Mouse (Mus musculus) adrenal gland, adult 2 months (tissue): ENCODE results near the gene Fam216b. TPM values are rescaled to one million over a fixed set of nuclear protein-coding genes. Genes with fewer than 3 reads are reported as not detected.
A peak's percentile ranks its signal among the peaks of the same experiment; 100 is the strongest.

Source experiments
- DNase-seq: peaks from one replicate; pipeline ENCODE4 v3.0.0; 2021
- long read RNA-seq: library from polyadenylated mRNA; stranded (forward); transcript quantifications from one replicate; pipeline ENCODE4 v2.0.0, GENCODE M21; 2021
- polyA plus RNA-seq: library from polyadenylated mRNA; depleted of rRNA; stranded (reverse); fragments of >200 nt; gene quantifications from 2 replicates; pipeline ENCODE4 v1.2.3, GENCODE M21; 2012; rRNA removed
- total RNA-seq, 2 experiments: library from RNA; stranded (reverse); gene quantifications; 2 replicates each; pipeline ENCODE4 v1.2.3; 2021

Gene Fam216b
- total RNA-seq (not detected), polyA plus RNA-seq (not detected in 2 replicates)
- long read RNA-seq, result 0 reads

DNA sequence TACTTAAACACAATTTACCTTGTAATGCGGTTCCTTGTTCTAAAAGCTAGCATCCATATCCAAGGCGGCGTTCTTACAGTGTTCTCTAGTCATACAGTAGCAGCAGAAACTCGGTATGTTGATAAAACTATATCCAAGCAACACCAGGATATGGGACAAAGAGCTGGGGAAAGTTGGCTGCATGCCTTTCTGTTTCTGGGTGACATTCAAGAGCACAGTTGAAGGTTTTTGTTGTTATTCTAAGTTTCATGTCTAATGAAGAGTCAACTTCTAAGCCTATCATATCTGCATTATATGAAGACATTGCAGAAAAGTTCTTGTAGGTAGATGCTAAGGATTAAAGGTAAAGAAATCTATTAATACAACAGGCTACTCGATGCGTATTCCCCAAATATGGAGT lies at the start of gene Fam216b:
Fam216b (minus strand) TSS at position 101 of the 400 bp plus-strand sequence.
- DNase-seq, result no peak

- no peak for DNase-seq
These were observed 43.7 kb upstream of the Fam216b start for GRCm38 (mm10) chr14:78132368-78133052.

DNA sequence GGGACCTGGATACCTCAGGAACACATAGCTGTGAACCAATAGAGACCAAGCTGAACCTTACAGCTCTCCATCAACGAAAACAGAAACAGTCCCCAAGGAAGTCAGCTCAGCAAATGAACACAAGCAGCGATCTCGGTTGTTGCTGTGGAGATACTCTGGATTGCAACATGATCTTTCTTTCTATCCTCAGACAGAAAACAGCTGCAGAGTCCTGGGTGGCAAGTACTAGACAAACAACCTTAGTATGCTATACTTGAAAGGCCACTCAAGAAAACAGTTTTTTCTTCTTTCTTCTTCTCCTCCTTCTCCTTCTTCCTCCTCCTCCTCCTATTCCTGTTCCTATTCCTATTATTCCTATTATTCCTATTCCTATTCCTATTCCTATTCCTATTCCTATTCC lies 37.9 kb upstream of the Fam216b start:
- DNase-seq, result no peak

- no peak for DNase-seq
These were observed 31.5 kb upstream of the Fam216b start for GRCm38 (mm10) chr14:78120286-78120685.

DNA sequence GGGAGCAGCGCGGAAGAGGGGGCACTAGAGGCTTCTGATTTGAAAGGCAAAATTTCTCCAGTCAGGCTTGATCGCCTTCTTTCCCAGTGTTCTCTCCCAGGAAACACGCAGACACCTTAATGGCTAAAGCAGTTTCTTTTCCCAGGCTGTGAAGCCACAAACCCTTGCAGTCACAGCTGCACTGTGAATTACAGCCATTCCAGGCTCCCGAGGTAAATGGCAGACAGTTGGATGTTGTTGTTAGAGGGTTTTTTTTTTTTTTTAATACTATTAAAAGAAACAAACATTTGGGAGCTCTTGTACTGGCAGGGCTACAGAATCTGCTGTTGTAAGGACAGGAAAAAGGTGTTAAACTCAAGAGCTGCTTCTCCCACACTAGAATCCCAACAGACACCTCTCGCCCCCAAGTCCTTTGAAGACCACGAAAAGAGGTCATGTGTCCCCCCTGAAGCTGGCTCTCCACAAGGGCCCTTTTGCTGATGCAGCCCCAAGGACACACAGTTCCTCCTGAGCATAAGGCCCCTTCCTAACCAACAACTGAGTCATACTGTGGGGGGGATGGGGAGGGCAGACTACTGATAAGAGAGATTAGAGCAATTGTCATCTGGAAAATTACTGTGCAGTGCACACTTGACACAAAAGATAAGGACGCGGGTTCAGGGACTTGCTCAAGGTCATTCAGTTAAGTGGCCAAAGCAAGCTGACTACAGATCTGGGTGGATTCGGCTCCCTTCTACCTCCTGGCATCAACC lies 30.8 kb upstream of the Fam216b start:
- peak; percentile 79 for DNase-seq

GRCm38 (mm10) chr14:78117671-78118070 lies 28.9 kb upstream of the Fam216b start:
- no peak for DNase-seq

DNA sequence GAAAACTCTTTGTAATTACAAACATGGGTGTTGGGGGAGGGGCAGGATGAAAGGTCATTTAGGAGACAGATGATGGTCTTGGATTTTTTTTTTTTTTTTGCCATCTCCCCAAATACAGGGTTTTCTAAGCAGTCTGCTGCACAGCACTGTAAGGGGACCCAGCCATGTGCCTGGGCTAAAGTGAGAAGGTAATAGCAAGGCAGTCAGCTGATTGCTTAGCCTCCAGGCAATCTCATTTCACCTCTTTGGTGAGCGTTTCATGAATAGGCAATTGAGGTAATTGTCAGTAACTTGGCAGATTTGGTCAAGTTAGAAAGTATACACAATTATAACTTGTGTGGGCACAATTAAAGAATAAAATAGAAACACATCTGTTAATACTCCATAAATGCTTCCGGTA lies 28.5 kb upstream of the Fam216b start:
- no peak for DNase-seq

DNA sequence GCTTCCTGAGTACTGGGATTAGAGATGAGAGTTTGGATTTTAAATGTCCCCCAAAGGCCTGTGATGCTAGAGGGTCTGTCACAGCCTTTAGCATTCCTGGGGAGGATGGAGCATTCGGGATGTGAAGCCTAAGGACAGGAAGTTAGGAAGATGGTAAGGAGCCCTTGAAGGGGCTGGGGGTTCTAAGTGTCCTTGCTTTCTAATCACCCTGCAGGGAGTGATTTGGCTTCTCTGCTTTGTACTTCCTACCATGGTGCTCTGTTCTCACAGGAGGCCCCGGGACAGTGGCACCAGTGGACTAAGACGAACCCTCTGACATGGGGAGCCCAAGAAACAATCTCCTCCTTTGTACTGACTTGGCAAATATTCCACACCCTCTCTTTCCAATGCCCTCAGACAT lies 23.7 kb upstream of the Fam216b start:
- DNase-seq, result no peak

DNA sequence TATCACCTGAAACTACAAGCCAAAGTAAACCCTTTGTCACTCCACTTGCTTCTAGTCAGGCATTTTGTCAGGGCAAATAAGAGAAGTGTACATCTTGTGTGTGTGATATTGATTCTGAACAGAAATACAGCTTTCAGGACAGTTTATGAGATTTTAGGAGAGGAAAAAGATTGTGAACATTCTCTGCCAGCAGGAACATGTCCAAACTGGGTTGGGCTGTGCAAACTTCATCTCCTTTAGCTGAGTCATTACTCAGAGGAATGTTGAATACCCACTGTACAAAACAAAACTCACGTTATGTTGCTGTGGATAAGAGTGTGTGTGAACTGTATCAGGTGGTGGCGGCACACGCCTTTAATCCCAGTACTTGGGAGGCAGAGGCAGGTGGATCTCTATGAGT lies 22.1 kb upstream of the Fam216b start:
- DNase-seq, result no peak

GRCm38 (mm10) chr14:78109419-78109818 lies 20.6 kb upstream of the Fam216b start:
- DNase-seq, result no peak

GRCm38 (mm10) chr14:78108388-78108787 lies 19.6 kb upstream of the Fam216b start:
- DNase-seq, result no peak

- no peak for DNase-seq
These were observed 784 bp upstream of the Fam216b start for GRCm38 (mm10) chr14:78089591-78089990.

GRCm38 (mm10) chr14:78083465-78083864 lies 5.3 kb downstream of the Fam216b start:
- no peak for DNase-seq

DNA sequence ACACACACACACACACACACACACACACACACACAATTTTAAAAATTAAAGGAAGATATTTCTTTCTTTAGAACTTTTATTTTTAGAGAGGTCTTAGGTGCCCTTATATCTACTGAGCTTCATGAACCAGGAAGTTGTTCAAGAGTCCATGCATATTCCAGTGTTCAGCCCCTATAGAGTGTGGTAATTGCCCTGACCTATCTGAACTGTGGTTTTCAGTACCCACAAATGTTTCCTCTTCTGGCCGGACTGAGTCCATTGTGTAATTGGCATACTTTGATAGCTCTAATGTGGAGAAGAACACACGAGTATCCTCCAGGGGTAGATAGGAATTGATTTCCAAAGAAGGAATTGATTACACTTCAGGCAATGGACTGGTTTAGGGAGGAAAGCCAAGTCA lies 11.3 kb downstream of the Fam216b start:
- DNase-seq, result no peak

GRCm38 (mm10) chr14:78065938-78066710 lies 22.7 kb downstream of the Fam216b start:
- DNase-seq, result peak; percentile 17

DNA sequence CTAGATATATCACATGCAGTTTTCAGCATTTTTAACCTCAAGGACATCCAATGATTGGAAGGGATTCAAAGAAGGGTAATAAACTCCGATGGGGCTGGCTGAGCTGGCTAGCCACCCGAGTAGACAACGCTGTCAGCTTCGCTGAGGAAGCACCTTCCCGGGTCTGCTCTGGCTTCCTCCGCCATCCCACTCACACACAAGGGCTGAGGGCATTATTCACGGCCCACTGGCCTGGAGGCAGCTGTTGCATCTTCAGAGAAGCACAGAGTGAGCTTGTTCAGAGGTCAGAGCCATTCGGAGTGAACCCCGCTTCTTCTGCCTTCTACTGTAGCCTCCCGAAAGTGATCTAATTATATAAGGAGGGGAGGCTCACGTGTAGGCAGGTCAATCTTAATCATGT lies 26.3 kb downstream of the Fam216b start:
- no peak for DNase-seq

DNA sequence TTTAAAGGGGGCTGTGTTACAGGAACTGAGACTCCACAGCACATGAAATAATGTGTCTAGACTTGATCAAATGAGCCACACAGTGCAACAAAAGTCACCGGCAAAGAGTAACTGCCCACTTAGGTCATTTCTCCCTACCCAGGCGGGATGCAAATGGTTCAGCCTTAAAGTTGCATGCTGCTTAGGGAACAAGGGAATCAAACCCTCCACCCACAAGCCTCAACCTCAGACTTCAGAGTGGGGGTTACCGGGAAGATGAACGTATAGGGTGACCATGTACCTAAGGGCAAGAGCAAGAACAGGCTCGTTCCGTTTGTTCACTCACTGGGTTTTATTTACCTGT lies 28.2 kb downstream of the Fam216b start:
- DNase-seq, result no peak

DNA sequence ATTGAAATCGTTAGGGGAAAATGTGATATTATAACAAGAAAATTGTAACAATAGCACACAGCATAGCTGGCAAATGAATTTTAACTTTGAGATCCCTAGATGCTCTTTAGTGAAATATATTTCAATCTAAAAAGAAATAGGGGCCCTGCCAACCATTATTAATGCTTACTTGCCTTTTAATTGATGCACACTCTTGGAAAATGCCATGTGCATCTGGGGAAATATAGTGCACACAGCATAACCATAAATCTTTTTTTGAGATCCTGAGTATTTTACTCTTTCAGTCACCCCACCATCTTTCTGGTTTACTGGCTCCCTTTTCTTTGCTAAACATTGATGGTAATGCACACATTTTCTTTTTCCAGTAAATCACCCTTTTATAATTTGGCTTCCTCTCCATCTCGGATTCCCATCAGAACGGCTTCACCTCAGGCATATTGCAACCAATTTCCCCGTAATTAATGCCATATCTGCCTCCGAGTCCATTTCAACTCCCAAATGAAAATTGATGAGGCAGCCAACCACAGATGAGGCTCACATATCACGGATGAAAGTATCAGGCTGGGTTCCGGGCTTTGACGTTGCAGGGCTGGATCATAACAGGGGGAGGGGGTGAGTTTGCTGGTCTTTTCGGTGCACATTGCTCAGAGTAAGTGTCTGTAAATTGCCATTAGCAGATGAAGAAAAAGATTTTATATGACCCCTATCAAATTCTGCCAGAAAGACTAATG lies 28.8 kb downstream of the Fam216b start:
- no peak for DNase-seq

- no peak for DNase-seq
These were observed 31.4 kb downstream of the Fam216b start for GRCm38 (mm10) chr14:78057362-78057761.

- no peak for DNase-seq
These were observed 32.4 kb downstream of the Fam216b start for GRCm38 (mm10) chr14:78056371-78056770.

- DNase-seq, result no peak
These were observed 40.1 kb downstream of the Fam216b start for GRCm38 (mm10) chr14:78048674-78049073.

GRCm38 (mm10) chr14:78048258-78048657 lies 40.5 kb downstream of the Fam216b start:
- no peak for DNase-seq
